Mouse (Mus musculus) spleen, postnatal 36 days (tissue): Measurements from ENCODE around the gene Gm42957.
A peak's percentile ranks its signal among the peaks of the same experiment; 100 is the strongest.
"Not testable (repeated sequence)": the region's sequence is repeated elsewhere in the genome, so short reads cannot be mapped to it uniquely, and the experiment has no call there.

Experiments used
- DNase-seq, 2 experiments: peaks; one replicate each; pipeline ENCODE4 v3.0.0; 2022; ENCODE audit warnings: low spot score in 2 of 2, mixed read lengths in 1 of 2

Gene Gm42957

DNA sequence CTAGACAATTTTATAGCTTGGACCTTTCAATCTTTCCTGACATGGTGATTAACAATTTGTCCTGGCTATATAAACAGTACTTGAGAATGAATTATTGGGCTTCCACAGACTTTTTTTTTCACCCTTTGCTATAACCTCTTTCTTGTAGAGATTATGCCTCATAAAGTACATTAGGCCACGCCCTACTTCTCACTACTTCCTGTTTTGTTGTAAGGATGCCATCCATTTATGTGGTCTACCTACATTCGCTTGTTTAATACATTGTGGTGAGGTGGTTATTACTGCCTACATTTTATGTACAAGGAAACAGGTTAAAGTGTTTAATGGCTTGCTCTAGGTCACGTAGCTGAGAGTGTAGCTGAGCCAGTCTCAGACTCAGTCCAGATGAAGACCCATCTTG, 39.9 kb downstream of the Gm42957 start:
- no peak for DNase-seq

- DNase-seq, result no peak
Measured at GRCm38 (mm10) chr3:96675690-96676089, 40.4 kb downstream of the Gm42957 start.

DNA sequence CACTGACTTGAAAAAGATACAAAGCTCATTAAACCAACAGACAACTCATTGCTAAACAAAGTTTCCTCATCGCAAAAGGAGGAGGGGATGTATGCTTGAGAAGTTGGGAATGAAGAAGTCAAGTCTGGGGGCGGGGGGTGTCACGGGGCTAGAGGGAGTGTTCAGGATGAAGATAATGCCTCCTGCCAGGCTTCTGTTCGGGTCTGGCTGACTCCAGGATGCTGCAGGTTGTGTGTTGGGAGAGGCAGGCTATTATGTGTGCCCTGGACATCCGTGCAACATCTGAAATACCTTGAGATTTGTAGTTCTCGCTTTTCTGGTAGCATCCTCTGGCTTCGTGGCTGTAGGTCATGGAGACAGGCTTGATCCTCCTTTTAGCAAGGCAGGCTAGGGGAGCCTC, 43.2 kb downstream of the Gm42957 start:
- no peak for DNase-seq

DNA sequence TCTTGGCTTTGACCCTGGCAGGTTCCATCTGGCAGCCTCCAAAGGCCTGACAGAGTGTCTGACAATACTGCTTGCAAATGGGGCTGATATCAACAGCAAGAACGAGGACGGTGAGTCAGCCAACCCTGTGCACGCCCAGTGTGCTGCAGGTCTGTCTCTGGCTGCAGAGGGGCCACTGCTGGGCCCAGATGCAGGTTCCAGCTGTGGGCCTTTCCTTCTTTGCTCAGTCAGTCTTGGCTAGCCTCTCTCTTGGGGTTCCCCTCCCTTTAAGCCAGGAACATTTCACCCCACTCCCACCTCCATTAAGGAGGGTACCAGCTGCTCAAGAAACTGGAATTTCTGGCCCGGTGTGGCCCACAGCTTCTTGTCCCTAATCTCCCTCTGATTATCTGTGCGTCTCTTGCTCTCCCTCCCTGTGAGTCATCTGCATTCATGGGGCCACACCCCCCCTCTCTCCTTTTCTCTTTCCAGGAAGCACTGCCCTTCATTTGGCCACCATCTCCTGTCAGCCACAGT, 43.9 kb downstream of the Gm42957 start:
- DNase-seq, result no peak

DNA sequence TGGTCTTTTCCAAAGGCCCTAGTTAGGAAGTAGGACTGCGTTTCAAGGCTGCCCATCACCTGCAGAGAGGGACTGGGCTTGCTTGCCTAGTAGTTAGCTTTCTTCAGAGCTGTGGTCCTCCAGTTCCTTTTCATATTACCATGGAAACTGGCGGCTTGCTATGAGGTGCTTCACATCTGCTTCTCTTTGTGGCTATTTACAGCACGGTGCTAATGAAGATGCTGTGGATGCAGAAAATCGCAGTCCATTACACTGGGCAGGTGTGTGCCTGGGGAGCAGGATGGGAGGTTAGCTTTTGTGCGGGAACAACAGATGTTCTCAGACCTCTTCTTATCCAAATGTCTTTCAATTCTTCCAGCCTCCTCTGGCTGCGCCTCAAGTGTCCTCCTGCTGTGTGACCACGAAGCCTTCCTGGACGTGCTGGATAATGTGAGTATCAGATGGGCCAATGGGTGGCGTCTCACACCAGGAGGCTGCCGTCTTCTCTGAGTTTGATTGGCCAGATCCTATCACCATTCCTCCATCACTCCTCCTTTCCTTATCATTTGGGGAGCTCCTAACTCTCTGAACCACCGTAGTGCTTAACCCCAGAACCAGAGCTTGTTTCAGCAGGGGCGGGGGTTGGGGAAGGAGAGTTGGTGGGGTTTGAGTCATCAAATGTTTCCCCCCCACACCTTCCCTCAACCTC, 45.1 kb downstream of the Gm42957 start:
- DNase-seq, result no peak

DNA sequence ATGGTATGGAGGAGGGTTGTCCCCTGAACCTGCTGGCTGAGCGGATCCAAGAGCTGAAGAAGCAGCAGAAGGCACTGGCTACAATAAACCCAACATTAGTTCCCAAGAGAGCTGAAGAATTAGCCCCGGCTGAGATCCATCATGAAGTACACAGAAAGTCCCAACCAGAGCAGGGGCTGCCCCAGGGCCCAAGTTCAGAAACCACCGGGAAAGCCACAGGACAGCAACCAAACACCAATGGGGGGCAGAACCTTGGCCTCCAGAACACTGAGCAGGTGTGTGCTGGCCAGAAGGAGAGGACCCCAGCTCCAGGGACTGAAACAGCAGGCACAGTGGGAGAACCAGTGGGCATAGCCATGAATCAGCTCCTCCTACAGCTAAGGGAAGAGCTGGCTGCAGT, 48.2 kb downstream of the Gm42957 start:
- no peak for DNase-seq

DNA sequence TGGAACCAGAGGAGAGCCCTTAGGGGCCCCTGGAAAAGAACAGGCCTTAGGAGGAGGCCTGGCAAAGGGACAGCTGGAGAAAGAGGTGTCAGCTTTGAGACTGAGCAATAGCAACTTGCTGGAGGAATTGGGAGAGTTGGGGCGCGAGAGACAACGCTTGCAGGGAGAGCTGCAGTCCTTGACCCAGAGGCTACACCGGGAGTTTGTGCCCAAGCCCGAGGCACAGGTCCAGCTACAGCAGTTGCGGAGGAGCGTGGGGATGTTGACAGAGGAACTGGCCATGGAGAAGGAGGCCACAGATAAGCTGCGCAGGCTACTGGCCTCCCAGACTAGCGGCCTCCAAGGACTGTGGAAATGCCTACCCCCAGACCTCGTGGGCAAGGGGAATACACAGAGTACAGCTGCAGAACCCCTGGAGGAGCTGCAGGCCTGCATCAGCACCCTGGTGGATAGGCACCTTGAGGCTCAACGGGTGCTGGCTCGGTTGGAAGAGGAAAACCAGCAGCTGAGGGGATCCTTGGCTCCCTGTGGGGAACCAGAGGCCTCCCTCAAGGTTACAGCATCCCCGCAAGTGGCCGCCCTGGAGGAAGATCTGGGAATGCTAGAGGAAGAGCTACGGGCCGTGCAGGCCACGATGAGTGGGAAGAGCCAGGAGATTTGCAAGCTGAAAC, 49.0 kb downstream of the Gm42957 start:
- no peak for DNase-seq

GRCm38 (mm10) chr3:96684822-96685156, 49.5 kb downstream of the Gm42957 start:
- no peak for DNase-seq

DNA sequence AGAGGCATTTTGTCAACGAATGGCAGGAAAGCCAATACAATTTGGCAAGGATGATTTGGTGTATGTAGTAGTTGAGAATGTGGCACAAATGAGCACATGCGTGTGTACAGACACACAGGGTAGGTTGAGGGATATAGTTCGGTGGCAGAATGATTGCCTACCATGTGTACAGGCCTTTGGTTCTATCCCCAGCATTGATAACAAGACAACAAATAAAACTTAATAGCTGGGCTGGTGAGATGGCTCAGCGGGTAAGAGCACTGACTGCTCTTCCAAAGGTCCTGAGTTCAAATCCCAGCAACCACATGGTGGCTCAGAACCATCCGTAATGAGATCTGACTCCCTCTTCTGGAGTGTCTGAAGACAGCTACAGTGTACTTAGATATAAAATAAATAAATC, 50.8 kb downstream of the Gm42957 start:
- DNase-seq, result not testable (repeated sequence)

DNA sequence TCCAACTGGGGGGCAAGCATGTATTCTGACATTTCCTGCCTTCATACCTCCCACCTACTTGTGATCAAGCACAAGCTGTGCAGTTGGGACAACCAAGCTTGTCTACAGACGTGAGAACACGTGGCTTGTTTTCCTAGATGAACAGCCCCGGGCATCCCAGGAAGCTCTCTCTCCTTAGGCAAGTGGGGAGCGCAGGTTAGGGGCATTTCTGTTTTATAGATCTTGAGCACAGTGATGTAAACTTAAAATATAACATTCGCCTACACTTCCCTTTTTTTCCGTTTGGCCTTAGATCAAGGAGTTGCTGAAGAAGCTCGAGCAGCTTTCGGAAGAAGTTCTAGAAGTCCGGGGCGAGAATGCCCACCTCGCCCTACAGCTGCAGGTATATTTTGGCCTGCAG, 53.6 kb downstream of the Gm42957 start:
- no peak for DNase-seq

DNA sequence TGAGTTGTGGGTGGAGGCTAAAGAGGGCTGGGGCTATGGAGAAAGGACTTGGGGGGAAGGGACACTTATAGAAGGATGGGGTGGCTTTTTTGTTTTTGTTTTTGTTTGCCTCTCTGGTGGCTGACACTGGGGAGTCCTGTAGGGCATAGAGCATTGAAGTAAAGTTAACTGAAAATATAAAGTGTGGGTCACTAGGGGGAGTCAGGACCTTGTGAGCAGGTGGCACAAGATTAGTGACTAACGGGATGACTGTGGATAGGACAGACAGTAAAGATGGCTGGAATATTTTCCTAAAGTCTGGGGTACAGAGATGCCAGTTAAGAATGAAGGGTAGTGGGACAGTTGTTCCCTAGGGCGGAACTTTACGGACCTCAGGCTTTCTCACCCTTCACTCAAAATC, 55.0 kb downstream of the Gm42957 start:
- no peak for DNase-seq

GRCm38 (mm10) chr3:96692506-96692905, 57.2 kb downstream of the Gm42957 start:
- DNase-seq, result no peak

DNA sequence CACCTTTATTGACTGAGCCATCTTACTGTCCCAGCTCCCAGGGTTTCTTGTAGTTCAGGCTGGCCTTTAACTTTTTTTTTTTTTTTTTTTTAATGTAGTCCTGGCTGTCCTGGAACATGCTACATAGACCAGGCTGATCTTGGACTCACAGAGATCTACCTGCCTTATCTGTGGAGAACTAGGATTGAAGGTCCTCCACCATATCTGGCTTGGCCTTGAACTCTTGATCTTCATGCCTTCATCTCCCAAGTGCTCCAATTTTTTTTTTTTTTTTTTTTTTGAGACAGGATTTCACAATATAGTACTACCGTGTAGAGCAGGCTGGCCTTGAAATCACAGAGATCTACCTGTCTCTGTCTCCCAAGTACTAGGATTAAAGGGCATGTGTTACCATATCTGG, 58.3 kb downstream of the Gm42957 start:
- DNase-seq, result no peak

GRCm38 (mm10) chr3:96696198-96696765, 61.0 kb downstream of the Gm42957 start, which contains the start of gene Pias3:
Gene Pias3 (plus strand): TSS chr3:96696384.
- DNase-seq, result peak; percentile 75 to 76

GRCm38 (mm10) chr3:96696766-96697732, 61.8 kb downstream of the Gm42957 start:
- DNase-seq, result peak; percentile 89 to 91

- no peak for DNase-seq
Measured at GRCm38 (mm10) chr3:96698993-96699690, 63.9 kb downstream of the Gm42957 start.

DNA sequence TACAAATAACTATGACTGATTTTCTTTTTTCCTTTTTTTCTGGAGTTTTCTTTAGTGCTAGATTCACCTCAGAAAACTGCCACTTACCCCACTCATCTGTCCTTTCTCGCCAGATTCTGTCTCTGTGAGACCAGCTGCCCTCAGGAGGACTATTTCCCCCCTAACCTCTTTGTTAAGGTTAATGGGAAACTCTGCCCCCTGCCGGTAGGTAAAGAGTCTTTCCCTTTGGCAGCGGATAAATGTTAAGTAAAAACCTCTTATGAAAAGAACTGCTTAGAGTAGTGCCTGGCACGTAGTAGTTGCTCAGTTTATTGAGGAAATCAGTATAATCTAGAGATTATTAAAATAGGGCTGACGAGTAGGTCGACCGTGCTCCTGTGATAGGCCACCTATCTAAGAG, 65.1 kb downstream of the Gm42957 start:
- DNase-seq, result peak in 1 of 2 experiments; percentile 25

DNA sequence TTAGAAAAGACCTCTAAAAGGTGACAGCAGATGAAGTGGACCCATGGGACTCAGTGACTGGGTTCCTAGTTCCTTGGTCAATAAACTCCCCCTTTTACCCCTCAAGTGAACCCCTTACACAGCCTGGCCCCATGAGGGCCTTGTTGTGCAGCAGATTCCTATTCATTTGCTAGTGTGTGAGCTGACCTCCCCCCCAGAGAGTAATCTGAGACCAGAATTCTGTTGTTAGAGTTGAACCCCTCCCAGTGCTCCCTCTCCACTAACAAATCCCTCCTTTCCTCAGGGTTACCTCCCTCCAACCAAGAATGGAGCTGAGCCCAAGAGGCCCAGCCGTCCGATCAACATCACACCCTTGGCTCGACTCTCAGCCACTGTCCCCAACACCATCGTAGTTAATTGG, 65.7 kb downstream of the Gm42957 start:
- no peak for DNase-seq
